Mouse (Mus musculus) CD4-positive, CD25-positive, alpha-beta regulatory T cell, adult 9 weeks (primary cell): ENCODE measurements around the gene Golga1. TPM values are rescaled to one million over a fixed set of nuclear protein-coding genes. Genes with fewer than 3 reads are reported as not detected.

Source experiments
- polyA plus RNA-seq: library from polyadenylated mRNA; unstranded; fragments of 100-300 nt; shearing (Covaris generic); gene quantifications from one replicate; pipeline ENCODE4 v1.2.1, GENCODE M21; 2017

Golga1 gene
- 45.0 TPM for polyA plus RNA-seq

DNA sequence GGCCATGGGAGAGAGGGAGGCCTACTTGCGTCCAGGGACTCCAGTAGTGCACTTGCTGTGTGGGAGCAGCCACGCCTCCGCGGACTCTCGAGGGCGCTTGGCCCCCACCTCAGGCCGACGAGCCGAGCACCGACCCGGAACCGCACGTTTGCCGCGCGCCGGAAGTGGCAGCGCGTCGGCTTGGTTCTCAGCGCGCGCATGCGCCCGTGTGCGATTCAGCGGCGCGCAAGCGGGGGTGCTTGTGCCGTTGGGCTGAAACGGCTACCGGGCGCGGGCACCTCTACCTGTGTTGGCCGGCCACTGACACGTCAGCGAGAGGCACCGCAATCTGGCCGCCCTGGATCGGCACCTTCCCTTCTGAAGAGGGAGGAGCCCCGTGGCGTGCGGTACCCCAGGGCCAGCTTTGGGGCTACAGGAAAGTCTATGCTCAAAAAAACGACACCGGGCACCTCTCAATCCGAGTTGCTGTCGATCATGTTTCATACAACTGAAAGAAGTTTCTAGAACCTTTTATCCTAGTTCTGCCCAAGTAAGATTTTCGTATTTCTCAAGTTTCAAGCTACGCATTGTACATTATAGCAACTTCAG, at the start of gene Golga1:
Golga1 (minus strand) TSS at position 142 of the 588 bp plus-strand sequence.

DNA sequence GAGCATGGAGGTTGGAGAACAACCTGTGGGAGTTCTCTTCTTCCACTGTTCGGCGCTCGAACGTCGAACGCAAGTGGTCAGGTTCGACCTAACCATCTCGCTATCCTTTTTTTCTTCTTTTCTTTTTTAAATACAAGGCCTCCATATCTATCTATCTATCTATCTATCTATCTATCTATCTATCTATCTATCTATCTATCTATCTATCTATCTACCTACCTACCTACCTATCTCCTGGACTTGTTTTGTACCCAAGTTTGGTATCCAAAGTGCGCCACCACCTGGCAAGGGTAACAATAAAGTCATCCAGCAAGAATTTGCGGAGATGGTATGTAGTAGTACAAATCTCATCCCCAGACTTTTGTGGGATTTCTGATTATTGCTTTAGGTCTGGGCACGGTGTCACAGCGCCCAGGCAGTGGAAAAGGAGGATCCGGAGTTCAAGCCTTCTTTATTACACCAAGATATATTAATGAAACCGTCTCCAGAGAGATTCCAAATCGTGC, 59.7 kb downstream of the Golga1 start, which contains the start of gene Rpl35:
Rpl35 (minus strand) TSS at position 51 of the 506 bp plus-strand sequence.

DNA sequence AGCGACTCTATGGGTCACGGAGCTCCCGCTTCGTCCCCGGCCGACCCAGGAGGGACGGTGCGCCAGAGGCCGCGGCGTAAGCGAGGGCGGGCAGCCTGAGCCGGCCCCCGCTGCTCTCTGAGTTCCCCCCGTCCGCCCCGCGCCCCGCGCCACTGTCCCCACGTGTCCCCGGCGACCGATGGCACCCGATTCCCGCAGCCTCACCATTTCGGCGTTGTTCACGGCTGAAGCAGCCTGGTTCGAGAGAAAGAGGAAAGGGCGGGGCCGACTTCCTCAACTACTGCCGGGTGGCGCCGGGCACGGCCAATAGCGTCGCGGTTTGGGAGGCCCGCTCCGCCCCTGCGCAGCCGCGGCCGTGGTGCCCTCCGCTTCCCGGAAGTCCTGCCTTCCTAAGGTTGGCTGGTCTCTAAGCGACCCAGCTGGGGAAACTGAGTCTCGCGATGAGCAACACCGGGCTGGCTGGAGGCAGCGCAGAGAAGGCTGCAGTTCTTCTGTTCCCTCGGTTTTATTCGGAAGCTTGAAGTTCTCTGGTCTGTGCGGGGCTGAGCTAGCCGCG, 60.4 kb downstream of the Golga1 start, which contains the start of gene Arpc5l:
Arpc5l (plus strand) TSS at position 469 of the 556 bp plus-strand sequence.

DNA sequence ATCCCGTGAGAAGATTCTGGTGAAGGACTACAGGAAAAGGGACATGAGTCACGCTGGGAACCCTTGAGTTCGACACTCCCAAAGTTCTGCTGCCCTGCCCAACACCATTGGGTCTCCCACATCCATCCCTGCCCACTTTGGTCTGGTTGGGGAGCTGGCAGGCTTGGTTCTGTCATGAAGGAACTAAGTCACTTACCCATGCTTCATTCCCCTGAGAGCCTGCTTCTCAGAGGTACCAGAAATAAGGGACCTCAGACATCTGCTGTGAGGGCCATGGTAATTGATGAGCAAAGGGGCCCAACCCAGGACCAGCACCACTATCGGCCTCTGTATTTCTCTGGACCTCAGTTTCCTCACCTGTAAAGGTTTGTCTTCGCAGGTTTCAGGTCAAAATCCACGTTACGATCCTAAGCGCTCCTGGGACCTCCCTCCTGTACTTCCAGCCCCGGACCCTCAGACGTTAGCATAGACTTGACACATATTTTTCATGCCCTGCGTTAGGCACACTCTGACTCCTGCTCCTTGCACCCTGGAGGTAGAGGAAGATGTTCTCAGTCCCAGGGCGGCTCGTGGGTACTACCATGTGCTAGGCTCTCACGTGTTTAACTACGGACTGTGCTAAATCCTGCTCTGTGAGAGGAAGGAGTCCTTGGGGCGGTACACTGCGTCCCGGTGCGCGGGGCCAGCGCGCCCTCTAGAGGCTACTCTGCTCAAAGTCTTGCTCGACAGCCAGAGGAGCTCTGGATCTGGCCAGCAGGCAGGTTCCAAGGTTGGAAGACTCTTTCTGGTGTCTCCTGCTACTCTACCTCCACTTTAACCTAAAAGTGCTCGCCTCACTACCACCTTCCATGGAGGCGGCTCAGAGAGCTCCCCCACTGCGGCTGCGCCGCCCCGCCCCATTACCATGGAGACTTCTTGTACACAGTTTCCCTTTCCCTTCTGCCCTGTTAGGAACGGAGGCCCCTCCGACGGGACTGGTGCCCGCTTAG, 67.7 kb downstream of the Golga1 start, which contains the start of gene Wdr38:
Wdr38 (plus strand) TSS at position 91 of the 989 bp plus-strand sequence.

Other genes starting within 250 kb of the Golga1 start
- 0.69 TPM for gene Nr6a1, start 137.9 kb downstream of the Golga1 start, polyA plus RNA-seq
- gene Olfml2a, start 133.6 kb downstream of the Golga1 start, polyA plus RNA-seq, result not detected
- 1.2 TPM for gene Wdr38, start 68.1 kb downstream of the Golga1 start, polyA plus RNA-seq
- gene Arpc5l, start 60.2 kb downstream of the Golga1 start, polyA plus RNA-seq, result 232 TPM
- 617 TPM for gene Rpl35, start 59.9 kb downstream of the Golga1 start, polyA plus RNA-seq
- 17.7 TPM for gene Scai, start 125.2 kb upstream of the Golga1 start, polyA plus RNA-seq
- gene Ppp6c, start 160.9 kb upstream of the Golga1 start, polyA plus RNA-seq, result 151 TPM